Mouse (Mus musculus) CH12.LX (cell line): ENCODE measurements around the gene Adamts16.

Experiments
- BHLHE40 ChIP-seq: IDR thresholded peaks from 2 replicates; pipeline ENCODE4 v1.6.1; 2011; ENCODE audit warnings: mild to moderate bottlenecking, low read depth, low read length, improper control_type of control experiment
- CHD2 ChIP-seq: IDR thresholded peaks from 2 replicates; pipeline ENCODE4 v1.6.1; 2011; ENCODE audit warnings: low read length, improper control_type of control experiment
- CTCF ChIP-seq, 2 experiments: IDR thresholded peaks in 1 of 2; conservative IDR thresholded peaks in 1 of 2; 2 replicates each; pipeline ENCODE4 v1.5.1; 2011 to 2012; ENCODE audit warnings: low read depth in 2 of 2, low read length in 2 of 2, improper control_type of control experiment in 1 of 2, inconsistent platforms in 1 of 2, mild to moderate bottlenecking in 1 of 2, moderate library complexity in 1 of 2
- ETS1 ChIP-seq: conservative IDR thresholded peaks from 2 replicates; pipeline ENCODE4 v1.6.1; 2012; ENCODE audit warnings: low read depth, mild to moderate bottlenecking, inconsistent platforms, low read length, improper control_type of control experiment, moderate library complexity
- MEF2A ChIP-seq: IDR thresholded peaks from 2 replicates; pipeline ENCODE4 v1.6.1; 2014; ENCODE audit warnings: low read depth, mild to moderate bottlenecking, inconsistent platforms, low read length, improper control_type of control experiment, borderline replicate concordance
- POLR2A ChIP-seq: IDR thresholded peaks from 2 replicates; pipeline ENCODE4 v1.6.1; 2011; ENCODE audit warnings: low read depth, mild to moderate bottlenecking, improper control_type of control experiment, low read length

DNA sequence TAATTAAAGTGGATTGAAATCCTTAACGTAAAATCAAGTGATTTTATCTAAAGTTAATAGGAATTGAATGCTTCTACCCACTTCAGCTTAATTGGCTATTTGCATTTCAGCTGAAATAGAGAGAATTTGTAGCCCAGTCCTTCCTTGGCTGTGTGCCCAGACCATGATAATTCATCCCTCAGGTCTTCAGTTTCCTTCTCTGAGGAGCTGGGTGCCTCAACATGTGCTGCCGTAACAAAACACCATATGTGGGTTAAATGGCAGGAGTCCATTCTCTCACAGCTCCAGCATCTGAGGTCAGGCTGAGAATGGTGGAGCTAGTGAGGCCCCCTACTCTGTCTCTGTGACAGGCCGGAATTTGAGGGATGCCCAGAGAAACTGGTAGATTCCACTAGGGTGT is 29.4 kb upstream of the Adamts16 start:
- TF ChIP-seq MEF2A (no peak), CTCF (conservative IDR thresholded peaks at IDR 0.05 in 1 of 2, IDR thresholded peaks at IDR 0.05 in 1 of 2; ENCODE audit: low read depth in 2 of 2, low read length in 2 of 2) (no peak), ETS1 (no peak), BHLHE40 (no peak), POLR2A (no peak), CHD2 (no peak)
